Mouse (Mus musculus): ENCODE measurements around the gene Bmper. TPM values are rescaled to one million over a fixed set of nuclear protein-coding genes. Genes with fewer than 3 reads are reported as not detected.

Bmper gene
- 3.8 and 4.2 TPM in 2 replicates for polyA plus RNA-seq (2012; rRNA removed)

GRCm38 (mm10) chr9:23222841-23223548, at the start of gene Bmper:
Bmper (plus strand) TSS chr9:23223076.

